Comparison of ENCODE assay signal across 12 mouse cellular contexts in the genomic region with DNA sequence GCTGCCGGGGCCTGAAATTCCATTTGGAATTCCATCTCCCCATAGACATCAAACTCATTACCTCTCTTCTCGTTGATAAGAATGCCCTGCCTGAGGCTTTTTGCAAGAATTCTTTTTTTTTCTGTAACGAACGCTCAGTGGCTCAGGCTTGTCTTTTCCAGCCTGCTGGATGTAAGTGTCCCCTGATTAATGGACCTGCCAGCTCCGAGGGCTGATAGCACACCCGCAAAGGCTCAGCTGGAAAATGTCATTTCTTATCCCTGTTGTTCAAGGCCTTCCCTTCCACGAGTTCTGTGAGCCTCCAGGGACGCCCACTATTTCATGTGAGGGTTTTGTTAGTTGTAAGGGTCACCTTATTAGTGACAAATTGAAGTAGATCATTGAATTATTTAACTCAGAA. TPM values are rescaled to one million over a fixed set of nuclear protein-coding genes. Genes with fewer than 3 reads are reported as not detected.
A peak's percentile ranks its signal among the peaks of the same experiment; 100 is the strongest.
DNase-seq lines count a peak whose midpoint lies in the region; ATAC-seq and TF ChIP-seq lines count a peak whose summit lies in the region.
"Had no signal": no experiment of that assay in that cellular context is flagged by ENCODE, and none has a peak within 500 bp of the region (broad histone marks: within the 10 kb centered on the region; RNA-seq: fewer than 3 reads in every experiment).

No protein-coding gene starts in this region.

- 6% methylated on average over 8 of the region's 8 CpGs for WGBS in forebrain, embryonic 13.5 days
- WGBS in forebrain, postnatal 0 days = 12% methylated on average over 8 of the region's 8 CpGs
- 13% methylated on average over 8 of the region's 8 CpGs for WGBS in midbrain, embryonic 13.5 days
- 18% methylated on average over 8 of the region's 8 CpGs for WGBS in intestine, embryonic 16.5 days

- no peak overlapping the region for H3K4me3 ChIP-seq in forebrain, embryonic 13.5 days
- H3K4me3 ChIP-seq in forebrain, postnatal 0 days (ENCODE audit: low read depth, low read length) = no peak overlapping the region
- no peak overlapping the region for H3K4me3 ChIP-seq in midbrain, embryonic 13.5 days (replicated peaks)
- no peak overlapping the region for H3K4me3 ChIP-seq in intestine, embryonic 16.5 days (ENCODE audit: low read length)
- H3K4me3 ChIP-seq: heart, adult 2 months had no signal

- peaks cover 22% of the 10 kb centered on the region for H3K4me1 ChIP-seq in forebrain, embryonic 13.5 days
- H3K4me1 ChIP-seq in forebrain, postnatal 0 days (ENCODE audit: insufficient read depth) = 0 out of 2 replicates have a peak, but pooled peaks cover 4% of the 10 kb centered on the region
- H3K4me1 ChIP-seq in midbrain, embryonic 13.5 days (replicated peaks) = peaks cover 8% of the 10 kb centered on the region
- 0 out of 2 replicates have a peak, but pooled peaks cover 2% of the 10 kb centered on the region for H3K4me1 ChIP-seq in intestine, embryonic 16.5 days (ENCODE audit: control insufficient read depth, insufficient read depth, low read length)

- no peak for ATAC-seq in forebrain, embryonic 13.5 days
- ATAC-seq in forebrain, postnatal 0 days = no peak
- peak; percentile 78 for ATAC-seq in midbrain, embryonic 13.5 days
- no peak for ATAC-seq in intestine, embryonic 16.5 days
- ATAC-seq: inflammation-experienced regulatory T-cells, adult 6 months had no signal

- H3K9me3 ChIP-seq in forebrain, embryonic 13.5 days (replicated peaks) = no peaks in the 10 kb centered on the region
- H3K9me3 ChIP-seq in forebrain, postnatal 0 days (ENCODE audit: low read length) = no peaks in the 10 kb centered on the region
- no peaks in the 10 kb centered on the region; the same call in 1 of the 2 replicates for H3K9me3 ChIP-seq in midbrain, embryonic 13.5 days
- no peaks in the 10 kb centered on the region for H3K9me3 ChIP-seq in intestine, embryonic 16.5 days (ENCODE audit: control insufficient read depth, low read length)

- no peak for DNase-seq in forebrain, postnatal 0 days
- peak; percentile 48 for DNase-seq in MN1 (ENCODE audit: low spot score)
- peak; percentile 57 for DNase-seq in embryo, embryonic 11 days
- no peak for DNase-seq in urinary bladder, adult 2 months (ENCODE audit: low spot score)
- no peak for DNase-seq in cerebellum, postnatal 36 days
- DNase-seq: heart, adult 2 months; left cerebral cortex, postnatal 4 days; thymus, adult 2 months had no signal

- peak overlapping the region; percentile 12; the same call in 1 of the 2 replicates for H3K9ac ChIP-seq in forebrain, embryonic 13.5 days
- H3K9ac ChIP-seq in forebrain, postnatal 0 days = no peak overlapping the region
- H3K9ac ChIP-seq in midbrain, embryonic 13.5 days (replicated peaks) = no peak overlapping the region
- H3K9ac ChIP-seq in intestine, embryonic 16.5 days (ENCODE audit: low read depth, low read length) = no peak overlapping the region

- TF ChIP-seq CTCF in forebrain, postnatal 0 days (IDR thresholded peaks at IDR 0.05; ENCODE audit: low read depth) = no peak

- peak overlapping the region; percentile 75 for H3K27ac ChIP-seq in forebrain, embryonic 13.5 days
- H3K27ac ChIP-seq in forebrain, postnatal 0 days (ENCODE audit: low read depth, low read length) = no peak overlapping the region
- H3K27ac ChIP-seq in midbrain, embryonic 13.5 days = peak overlapping the region; percentile 83
- no peak overlapping the region for H3K27ac ChIP-seq in intestine, embryonic 16.5 days (ENCODE audit: low read length)
- H3K27ac ChIP-seq: heart, adult 2 months had no signal

- H3K4me2 ChIP-seq in forebrain, embryonic 13.5 days = no peak overlapping the region; the same call in 1 of the 2 replicates
- no peak overlapping the region for H3K4me2 ChIP-seq in forebrain, postnatal 0 days (ENCODE audit: low read depth)
- H3K4me2 ChIP-seq in midbrain, embryonic 13.5 days (replicated peaks) = no peak overlapping the region
- H3K4me2 ChIP-seq in intestine, embryonic 16.5 days (ENCODE audit: low read depth, low read length) = no peak overlapping the region

- no peaks in the 10 kb centered on the region for H3K27me3 ChIP-seq in forebrain, embryonic 13.5 days
- no peaks in the 10 kb centered on the region for H3K27me3 ChIP-seq in forebrain, postnatal 0 days (ENCODE audit: insufficient read depth, low read length)
- no peaks in the 10 kb centered on the region for H3K27me3 ChIP-seq in midbrain, embryonic 13.5 days
- H3K27me3 ChIP-seq in intestine, embryonic 16.5 days (replicated peaks; ENCODE audit: control insufficient read depth, insufficient read depth, low read length) = no peaks in the 10 kb centered on the region

- H3K36me3 ChIP-seq in forebrain, embryonic 13.5 days (ENCODE audit: poor library complexity, severe bottlenecking) = no peaks in the 10 kb centered on the region
- no peaks in the 10 kb centered on the region for H3K36me3 ChIP-seq in forebrain, postnatal 0 days (ENCODE audit: insufficient read depth)
- H3K36me3 ChIP-seq in midbrain, embryonic 13.5 days = no peaks in the 10 kb centered on the region
- no peaks in the 10 kb centered on the region for H3K36me3 ChIP-seq in intestine, embryonic 16.5 days (ENCODE audit: control insufficient read depth, insufficient read depth, low read length)

RNA-seq across cellular contexts. Expression of gene Kifc3, which starts 3.3 kb away (rescaled TPM):
- 8.2 and 8.3 TPM in 2 replicates for polyA plus RNA-seq in forebrain, embryonic 13.5 days (2015; fragmentation: Nextera tagmentation; extraction: Ambion mirVana)
- total RNA-seq in forebrain, postnatal 0 days (2014; rRNA removed) = 53.9 and 54.1 TPM in 2 replicates
- 32.7 and 33.2 TPM in 2 replicates for polyA plus RNA-seq in forebrain, postnatal 0 days (2015; fragmentation: Nextera tagmentation; extraction: Ambion mirVana)
- 12.6 and 14.3 TPM in 2 replicates for polyA plus RNA-seq in midbrain, embryonic 13.5 days (2015; fragmentation: Nextera tagmentation; extraction: Ambion mirVana)
- 39.1 and 45.2 TPM in 2 replicates for polyA plus RNA-seq in urinary bladder, adult 2 months (2012; rRNA removed)
- 23.4 and 30.9 TPM in 2 replicates for polyA plus RNA-seq in intestine, embryonic 16.5 days (2015; fragmentation: Nextera tagmentation; extraction: Ambion mirVana)

Comparison
In these comparisons a context has a peak if more than half of its experiments do, and no peak if none do; other contexts are left out.
1. H3K27ac ChIP-seq: peak in forebrain, embryonic 13.5 days (single experiment) and midbrain, embryonic 13.5 days (single experiment); none in forebrain, postnatal 0 days (single experiment) and intestine, embryonic 16.5 days (single experiment).
2. DNase-seq: peak in MN1 (single experiment) and embryo, embryonic 11 days (single experiment); none in forebrain, postnatal 0 days (single experiment), urinary bladder, adult 2 months (single experiment) and cerebellum, postnatal 36 days (0 of 2).